Mouse (Mus musculus): Measurements from ENCODE around the gene Cav2.

Cav2 gene

GRCm38 (mm10) chr6:17280939-17281756 lies at the start of gene Cav2:
Gene Cav2, plus strand, starts transcription at chr6:17281185.
- peak; percentile 48 to 59 for DNase-seq (ENCODE audit: low spot score in 2 of 2)

- no peak for DNase-seq (ENCODE audit: low spot score in 2 of 2)
These were observed 41.3 kb upstream of the Cav2 start for GRCm38 (mm10) chr6:17239693-17240092.

- DNase-seq (ENCODE audit: low spot score in 2 of 2): no peak
These were observed 40.0 kb upstream of the Cav2 start for GRCm38 (mm10) chr6:17241013-17241412.

DNA sequence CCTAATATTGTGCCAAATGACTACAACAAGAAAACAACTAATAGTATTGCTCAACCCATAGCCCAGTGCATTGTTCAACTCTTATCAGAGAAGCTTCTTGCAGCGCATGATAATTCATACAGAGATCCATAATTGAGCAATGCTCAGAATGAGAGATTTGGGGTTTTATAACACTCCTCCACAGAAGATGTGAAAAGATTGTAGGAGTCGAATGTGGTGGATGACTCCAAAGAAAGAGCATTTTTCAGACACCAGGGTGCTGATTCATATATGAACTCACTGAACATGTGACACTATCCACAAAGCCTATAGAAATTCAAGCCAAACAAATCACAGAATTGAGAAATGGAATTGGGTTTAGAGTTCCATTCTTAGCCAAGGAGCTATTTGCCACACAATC lies 34.0 kb upstream of the Cav2 start:
- DNase-seq (ENCODE audit: low spot score in 2 of 2): no peak

GRCm38 (mm10) chr6:17247673-17248072 lies 33.3 kb upstream of the Cav2 start:
- DNase-seq (ENCODE audit: low spot score in 2 of 2): no peak

DNA sequence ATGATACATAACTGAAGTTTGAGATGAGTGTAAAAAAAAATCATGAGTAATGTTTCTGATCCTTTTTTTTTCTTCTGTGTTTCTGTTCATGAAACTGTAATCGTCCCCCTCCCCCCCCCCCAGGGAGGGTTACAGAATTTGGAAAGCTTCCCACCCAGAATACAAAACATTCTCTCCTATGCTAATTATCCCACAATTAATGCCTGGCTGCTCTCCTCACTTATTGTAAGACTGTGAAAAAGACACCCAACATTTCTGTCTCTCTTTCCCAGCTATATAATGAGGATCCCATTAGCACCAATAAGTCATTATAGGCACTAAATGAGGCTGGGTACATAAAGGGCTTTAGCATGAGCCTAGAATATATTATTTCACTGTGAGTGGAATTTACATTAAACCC lies 32.7 kb upstream of the Cav2 start:
- no peak for DNase-seq (ENCODE audit: low spot score in 2 of 2)

DNA sequence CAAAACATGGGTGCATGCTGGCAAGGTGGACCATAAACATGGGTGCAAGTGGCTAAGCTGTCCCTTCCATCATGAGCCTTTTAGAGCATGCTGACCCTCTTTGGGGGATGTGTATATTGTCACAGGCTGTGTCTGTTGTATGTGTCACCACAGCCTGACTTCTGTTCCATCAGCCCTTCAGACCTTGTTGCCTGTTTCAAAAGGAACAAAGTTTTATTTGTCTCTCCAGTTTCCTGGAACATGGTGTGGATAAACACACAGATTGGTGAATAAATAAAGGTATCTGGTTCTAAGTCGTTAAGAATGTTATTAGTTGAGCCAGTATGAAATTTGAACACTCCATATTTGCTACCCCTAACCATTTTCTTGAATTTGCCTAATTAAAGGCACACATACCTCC lies 29.0 kb upstream of the Cav2 start:
- DNase-seq (ENCODE audit: low spot score in 2 of 2): no peak

- no peak for DNase-seq (ENCODE audit: low spot score in 2 of 2)
These were observed 22.8 kb upstream of the Cav2 start for GRCm38 (mm10) chr6:17258142-17258541.

GRCm38 (mm10) chr6:17258911-17259310 lies 22.1 kb upstream of the Cav2 start:
- DNase-seq (ENCODE audit: low spot score in 2 of 2): no peak

DNA sequence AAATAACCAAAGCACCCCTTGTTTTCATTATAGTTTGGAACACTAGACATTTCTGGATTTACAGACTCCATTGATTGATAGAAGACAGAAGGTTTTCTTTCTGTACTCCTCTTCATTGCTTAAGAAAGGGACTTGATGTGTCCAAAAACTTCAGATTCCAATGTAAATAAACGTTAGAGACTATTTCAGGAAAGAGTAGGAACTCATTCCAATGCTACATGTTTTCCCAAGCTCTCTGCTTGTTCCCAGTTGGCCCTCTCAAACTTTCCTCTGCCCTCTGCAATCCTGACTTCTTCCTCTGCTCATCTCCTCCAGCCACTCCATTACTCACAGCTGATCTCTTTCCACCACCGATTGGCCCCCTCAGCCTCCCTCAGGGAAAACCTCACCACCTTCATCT lies 18.2 kb upstream of the Cav2 start:
- DNase-seq (ENCODE audit: low spot score in 2 of 2): no peak

DNA sequence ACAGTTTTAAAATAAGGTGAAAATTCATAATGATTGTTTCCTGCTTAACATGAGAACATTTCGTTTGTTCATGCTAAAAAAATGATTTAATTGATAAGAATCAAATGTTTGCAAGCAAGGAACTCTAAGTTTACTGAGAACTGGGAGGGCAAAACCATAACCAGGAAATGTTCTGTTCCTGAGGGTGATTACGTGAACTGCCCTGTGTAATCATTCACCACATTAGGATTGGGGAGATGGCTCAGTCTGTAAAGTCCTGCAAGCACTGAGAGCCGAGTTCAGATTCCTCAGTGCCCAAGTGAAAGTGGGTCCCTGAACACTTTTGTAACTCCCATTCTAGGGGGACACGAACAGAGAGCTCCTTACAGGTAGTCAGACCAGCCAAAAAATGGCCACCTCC lies 15.9 kb upstream of the Cav2 start:
- DNase-seq (ENCODE audit: low spot score in 2 of 2): no peak

DNA sequence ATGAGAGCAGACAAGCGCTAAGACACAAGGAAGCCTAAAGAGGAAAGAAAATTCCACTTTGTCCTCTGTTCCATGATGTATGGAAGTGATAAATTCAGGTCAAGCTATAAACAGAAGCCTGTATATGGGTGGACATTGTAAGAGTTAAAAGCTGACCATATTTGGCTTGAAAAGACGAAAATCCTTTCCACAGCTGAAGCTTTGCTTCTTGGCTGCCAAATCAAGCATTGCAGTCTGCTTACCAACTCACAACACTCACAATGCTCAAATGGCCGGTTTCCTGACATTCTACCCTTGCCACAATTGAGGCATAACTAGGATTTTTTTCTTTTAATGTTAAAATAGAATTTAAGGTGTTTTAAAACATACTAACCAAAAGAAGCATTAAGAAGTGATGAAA lies 14.5 kb upstream of the Cav2 start:
- no peak for DNase-seq (ENCODE audit: low spot score in 2 of 2)

GRCm38 (mm10) chr6:17278366-17278765 lies 2.6 kb upstream of the Cav2 start:
- no peak for DNase-seq (ENCODE audit: low spot score in 2 of 2)

DNA sequence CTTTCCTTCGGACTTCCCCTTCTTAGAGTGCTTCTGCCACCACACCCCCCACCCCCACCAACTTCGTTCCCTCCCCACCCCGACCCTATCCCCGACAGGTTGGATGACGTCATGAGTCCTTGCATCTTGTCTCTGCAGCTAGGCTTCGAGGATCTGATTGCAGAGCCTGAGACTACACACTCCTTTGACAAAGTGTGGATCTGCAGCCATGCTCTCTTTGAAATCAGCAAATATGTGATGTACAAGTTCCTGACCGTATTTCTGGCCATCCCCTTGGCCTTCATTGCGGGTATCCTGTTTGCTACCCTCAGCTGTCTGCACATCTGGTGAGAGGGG lies 740 bp downstream of the Cav2 start:
- no peak for DNase-seq (ENCODE audit: low spot score in 2 of 2)

- no peak for DNase-seq (ENCODE audit: low spot score in 2 of 2)
These were observed 1.2 kb downstream of the Cav2 start for GRCm38 (mm10) chr6:17282159-17282558.

DNA sequence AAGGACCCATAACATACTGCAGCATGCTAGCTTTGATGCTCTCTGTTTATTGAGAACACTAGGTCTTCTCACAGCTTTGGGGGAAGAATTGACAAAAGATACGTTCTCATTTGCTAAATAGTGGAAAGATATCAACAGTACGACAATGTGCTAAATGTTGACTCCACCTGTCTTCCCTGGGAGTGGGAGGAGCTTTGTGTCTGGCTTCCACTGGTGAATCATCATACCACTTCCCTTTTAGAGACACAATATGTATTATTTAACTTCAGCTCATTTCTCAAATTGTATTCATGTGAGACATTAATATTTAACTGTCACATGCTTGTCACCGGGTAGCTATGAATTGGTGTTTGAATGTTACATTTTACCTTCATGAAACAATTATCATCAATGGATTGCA lies 2.8 kb downstream of the Cav2 start:
- DNase-seq (ENCODE audit: low spot score in 2 of 2): no peak

DNA sequence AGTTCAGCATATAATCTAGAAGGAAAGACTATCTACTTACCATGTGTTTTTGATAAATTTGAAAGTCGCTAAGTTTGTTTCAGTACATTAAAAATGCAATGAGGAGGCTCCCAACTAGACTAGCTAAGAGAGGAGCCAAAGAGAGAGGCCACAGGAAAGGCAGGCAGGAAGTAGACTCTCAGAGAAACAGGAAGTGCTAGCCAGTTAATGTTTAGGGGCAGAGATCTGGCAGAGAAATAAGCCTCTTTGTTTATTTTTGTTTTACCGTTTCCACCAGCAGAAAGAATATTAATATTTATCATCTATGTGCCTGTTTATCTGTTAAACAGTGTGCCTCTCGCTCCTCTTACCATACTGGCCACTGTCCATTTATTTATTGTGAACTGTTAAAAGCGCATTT lies 5.4 kb downstream of the Cav2 start:
- no peak for DNase-seq (ENCODE audit: low spot score in 2 of 2)

GRCm38 (mm10) chr6:17295116-17295515 lies 14.1 kb downstream of the Cav2 start:
- no peak for DNase-seq (ENCODE audit: low spot score in 2 of 2)

- peak; percentile 67 for DNase-seq (ENCODE audit: low spot score in 2 of 2)
These were observed 25.1 kb downstream of the Cav2 start, which contains the start of gene Cav1 for GRCm38 (mm10) chr6:17305954-17306601. Gene Cav1, plus strand, starts transcription at chr6:17306335.

DNA sequence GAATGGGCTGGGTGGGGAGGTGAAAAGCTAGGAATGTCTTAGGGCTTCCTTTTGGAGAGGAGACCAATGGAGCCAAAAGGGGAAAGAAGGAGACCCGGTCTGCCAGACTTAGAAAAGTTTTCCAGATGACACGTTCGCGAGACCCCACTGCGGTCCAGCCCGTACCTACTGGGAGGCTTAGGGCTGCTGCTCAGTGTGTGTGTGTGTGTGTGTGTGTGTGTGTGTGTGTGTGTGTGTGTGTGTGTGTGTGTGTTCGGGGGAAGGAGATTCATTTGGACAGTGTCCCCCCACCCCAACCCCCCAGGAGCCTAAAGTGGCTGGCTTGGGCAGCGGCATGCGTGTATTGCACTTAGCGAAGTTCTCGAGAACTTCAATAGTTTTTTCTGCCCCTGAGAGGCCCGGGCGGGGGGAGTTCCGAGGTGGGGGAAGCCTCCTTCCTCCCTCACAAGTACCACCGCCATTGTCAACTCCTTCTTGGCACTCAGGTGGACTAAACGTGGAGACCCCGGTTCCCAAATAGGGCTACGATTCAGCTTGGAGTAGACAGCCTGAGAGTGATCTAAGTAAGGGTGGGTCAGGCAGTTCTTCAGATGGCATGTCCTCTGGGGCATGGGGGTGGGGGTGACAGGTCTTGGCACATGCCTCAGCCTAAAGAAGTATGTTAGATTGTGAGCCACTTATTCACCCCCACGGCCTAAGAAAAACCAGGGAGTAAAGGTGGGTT lies 25.8 kb downstream of the Cav2 start:
- peak in 1 of 2 experiments; percentile 2 for DNase-seq (ENCODE audit: low spot score in 2 of 2)

- DNase-seq (ENCODE audit: low spot score in 2 of 2): peak; percentile 23 to 33
These were observed 26.6 kb downstream of the Cav2 start for GRCm38 (mm10) chr6:17307461-17308115.

DNA sequence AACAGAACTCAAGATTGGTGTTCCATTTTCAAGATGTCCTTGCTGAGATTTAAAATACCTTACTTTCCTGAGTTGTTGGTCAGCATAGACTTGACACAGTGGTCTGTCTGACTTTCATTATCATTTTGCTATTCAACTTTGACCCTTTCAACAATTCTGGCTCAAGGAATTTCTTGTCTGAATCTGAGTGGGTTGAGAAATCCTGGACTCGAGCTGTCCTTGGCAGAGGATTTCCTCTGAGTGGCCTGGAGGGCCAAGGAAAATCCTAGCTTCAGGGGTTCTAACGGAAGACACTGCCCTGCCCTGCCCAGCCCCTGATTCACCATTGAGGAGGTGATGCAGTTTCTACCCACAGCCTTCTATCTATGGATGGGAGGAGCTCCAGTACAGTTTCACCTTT lies 27.7 kb downstream of the Cav2 start:
- DNase-seq (ENCODE audit: low spot score in 2 of 2): no peak

All from frontal cortex, postnatal 36 days (tissue).